Mouse (Mus musculus) retina, postnatal 7 days (tissue): ENCODE results near the gene Gm45837.

Experiments
- DNase-seq: peaks from one replicate; pipeline ENCODE4 v3.0.0-alpha.2; 2012; ENCODE audit warnings: low read depth, low spot score

The Gm45837 gene

GRCm38 (mm10) chr7:101465392-101465791, 54.7 kb downstream of the Gm45837 start:
- DNase-seq = no peak

- no peak for DNase-seq
These were observed 55.3 kb downstream of the Gm45837 start for GRCm38 (mm10) chr7:101465850-101466580.

- no peak for DNase-seq
These were observed 55.9 kb downstream of the Gm45837 start for GRCm38 (mm10) chr7:101466581-101467081.

- DNase-seq = no peak
These were observed 60.7 kb downstream of the Gm45837 start for GRCm38 (mm10) chr7:101471423-101471822.

GRCm38 (mm10) chr7:101471968-101472480, 61.3 kb downstream of the Gm45837 start:
- no peak for DNase-seq

GRCm38 (mm10) chr7:101472598-101473558, 62.2 kb downstream of the Gm45837 start:
- DNase-seq = no peak

GRCm38 (mm10) chr7:101474399-101474811, 63.7 kb downstream of the Gm45837 start:
- DNase-seq = no peak

GRCm38 (mm10) chr7:101476028-101476427, 65.3 kb downstream of the Gm45837 start:
- DNase-seq = no peak

GRCm38 (mm10) chr7:101476493-101476892, 65.8 kb downstream of the Gm45837 start:
- DNase-seq = no peak

GRCm38 (mm10) chr7:101477200-101477599, 66.5 kb downstream of the Gm45837 start:
- no peak for DNase-seq

- DNase-seq = no peak
These were observed 67.4 kb downstream of the Gm45837 start for GRCm38 (mm10) chr7:101478099-101478498.

GRCm38 (mm10) chr7:101479841-101480240, 69.2 kb downstream of the Gm45837 start:
- no peak for DNase-seq

- no peak for DNase-seq
These were observed 70.0 kb downstream of the Gm45837 start for GRCm38 (mm10) chr7:101480671-101481070.

- DNase-seq = no peak
These were observed 71.3 kb downstream of the Gm45837 start for GRCm38 (mm10) chr7:101481872-101482498.

GRCm38 (mm10) chr7:101482499-101483081, 71.9 kb downstream of the Gm45837 start:
- no peak for DNase-seq

- no peak for DNase-seq
These were observed 72.9 kb downstream of the Gm45837 start for GRCm38 (mm10) chr7:101483498-101484115.

GRCm38 (mm10) chr7:101487102-101487501, 76.4 kb downstream of the Gm45837 start:
- DNase-seq = no peak

- no peak for DNase-seq
These were observed 80.3 kb downstream of the Gm45837 start for GRCm38 (mm10) chr7:101490952-101491351.

- DNase-seq = no peak
These were observed 87.7 kb downstream of the Gm45837 start for GRCm38 (mm10) chr7:101498385-101498784.

GRCm38 (mm10) chr7:101499251-101499650, 88.6 kb downstream of the Gm45837 start:
- no peak for DNase-seq

GRCm38 (mm10) chr7:101499701-101500100, 89.0 kb downstream of the Gm45837 start:
- no peak for DNase-seq
